Mouse (Mus musculus): ENCODE measurements at regions not wholly inside any gene's neighbourhood (a gene's known extent, or its start where the extent isn't known, plus 50 kb on each side); places are given as distances from the start of the nearest gene placed in this dataset.

- DNase-seq (ENCODE audit: extremely low read depth, low read depth, low spot score), result peak; percentile 83
Measured at GRCm38 (mm10) chr8:56231930-56232329, 62.5 kb upstream of the Hpgd start.

GRCm38 (mm10) chr8:56232552-56232951, 61.8 kb upstream of the Hpgd start:
- Histone ChIP-seq H3K27ac (replicated peaks; ENCODE audit: insufficient read depth, low read depth, low read length) (peak overlapping the region; percentile 97), H3K36me3 (ENCODE audit: control insufficient read depth, insufficient read depth, low read length) (no peaks in the 10 kb centered on the region), H3K4me3 (ENCODE audit: insufficient read depth, low read depth, low read length) (no peak overlapping the region), H3K4me1 (ENCODE audit: control insufficient read depth, insufficient read depth, low read length) (peaks cover 19% of the 10 kb centered on the region), H3K27me3 (ENCODE audit: control insufficient read depth, insufficient read depth, low read length) (no peaks in the 10 kb centered on the region), H3K79me2 (ENCODE audit: control insufficient read depth, insufficient read depth, low read length) (no peaks in the 10 kb centered on the region), H3K9ac (ENCODE audit: low read depth, low read length) (peak overlapping the region; percentile 61)
- 16% methylated on average over 3 of the region's 3 CpGs for WGBS
- DNase-seq (ENCODE audit: extremely low read depth, low read depth, low spot score), result peak; percentile 98
- TF ChIP-seq CTCF (IDR thresholded peaks at IDR 0.05; ENCODE audit: low read depth, low read length) (no peak), POLR2A (IDR thresholded peaks at IDR 0.05; ENCODE audit: extremely low read depth, insufficient read depth, low read length) (no peak)

More at GRCm38 (mm10) chr8:56231930-56232329, 62.5 kb upstream of the Hpgd start:
- 21% methylated on average over 3 of the region's 3 CpGs for WGBS
- TF ChIP-seq CTCF (IDR thresholded peaks at IDR 0.05; ENCODE audit: low read depth, low read length), result peak; percentile 30
- no peak for TF ChIP-seq POLR2A (IDR thresholded peaks at IDR 0.05; ENCODE audit: extremely low read depth, insufficient read depth, low read length)
- H3K36me3 ChIP-seq (ENCODE audit: control insufficient read depth, insufficient read depth, low read length), result no peaks in the 10 kb centered on the region
- H3K9ac ChIP-seq (ENCODE audit: low read depth, low read length), result no peak overlapping the region
- H3K27ac ChIP-seq (replicated peaks; ENCODE audit: insufficient read depth, low read depth, low read length), result peak overlapping the region; percentile 97
- H3K79me2 ChIP-seq (ENCODE audit: control insufficient read depth, insufficient read depth, low read length), result no peaks in the 10 kb centered on the region
- H3K4me1 ChIP-seq (ENCODE audit: control insufficient read depth, insufficient read depth, low read length), result peaks cover 22% of the 10 kb centered on the region
- H3K4me3 ChIP-seq (ENCODE audit: insufficient read depth, low read depth, low read length), result no peak overlapping the region
- H3K27me3 ChIP-seq (ENCODE audit: control insufficient read depth, insufficient read depth, low read length), result no peaks in the 10 kb centered on the region

- DNase-seq (ENCODE audit: extremely low read depth, low read depth, low spot score), result peak; percentile 87
- no peak overlapping the region for H3K9ac ChIP-seq (ENCODE audit: low read depth, low read length)
- WGBS, result 25% methylated on average over 5 of the region's 5 CpGs
- H3K4me1 ChIP-seq (ENCODE audit: control insufficient read depth, insufficient read depth, low read length), result peaks cover 18% of the 10 kb centered on the region
- H3K4me3 ChIP-seq (ENCODE audit: insufficient read depth, low read depth, low read length), result no peak overlapping the region
- H3K27ac ChIP-seq (replicated peaks; ENCODE audit: insufficient read depth, low read depth, low read length), result no peak overlapping the region
- H3K36me3 ChIP-seq (ENCODE audit: control insufficient read depth, insufficient read depth, low read length), result no peaks in the 10 kb centered on the region
- TF ChIP-seq POLR2A (IDR thresholded peaks at IDR 0.05; ENCODE audit: extremely low read depth, insufficient read depth, low read length) (no peak), CTCF (IDR thresholded peaks at IDR 0.05; ENCODE audit: low read depth, low read length) (no peak)
- no peaks in the 10 kb centered on the region for H3K79me2 ChIP-seq (ENCODE audit: control insufficient read depth, insufficient read depth, low read length)
- H3K27me3 ChIP-seq (ENCODE audit: control insufficient read depth, insufficient read depth, low read length), result no peaks in the 10 kb centered on the region
Measured at GRCm38 (mm10) chr8:56233816-56234215, 60.6 kb upstream of the Hpgd start.

- TF ChIP-seq POLR2A (IDR thresholded peaks at IDR 0.05; ENCODE audit: extremely low read depth, insufficient read depth, low read length) (no peak), CTCF (IDR thresholded peaks at IDR 0.05; ENCODE audit: low read depth, low read length) (no peak)
- Histone ChIP-seq H3K27ac (replicated peaks; ENCODE audit: insufficient read depth, low read depth, low read length) (peak overlapping the region; percentile 20), H3K4me1 (ENCODE audit: control insufficient read depth, insufficient read depth, low read length) (peaks cover 18% of the 10 kb centered on the region), H3K4me3 (ENCODE audit: insufficient read depth, low read depth, low read length) (no peak overlapping the region), H3K36me3 (ENCODE audit: control insufficient read depth, insufficient read depth, low read length) (no peaks in the 10 kb centered on the region), H3K9ac (ENCODE audit: low read depth, low read length) (no peak overlapping the region), H3K79me2 (ENCODE audit: control insufficient read depth, insufficient read depth, low read length) (no peaks in the 10 kb centered on the region), H3K27me3 (ENCODE audit: control insufficient read depth, insufficient read depth, low read length) (no peaks in the 10 kb centered on the region)
- no peak for DNase-seq (ENCODE audit: extremely low read depth, low read depth, low spot score)
- WGBS, result 98% methylated on average over 2 of the region's 2 CpGs
Measured at GRCm38 (mm10) chr8:56234238-56234637, 60.1 kb upstream of the Hpgd start.

GRCm38 (mm10) chr8:56243330-56243729, 51.1 kb upstream of the Hpgd start:
- no peak overlapping the region for H3K9ac ChIP-seq (ENCODE audit: low read depth, low read length)
- no peak overlapping the region for H3K4me3 ChIP-seq (ENCODE audit: insufficient read depth, low read depth, low read length)
- no peak for TF ChIP-seq CTCF (IDR thresholded peaks at IDR 0.05; ENCODE audit: low read depth, low read length)
- TF ChIP-seq POLR2A (IDR thresholded peaks at IDR 0.05; ENCODE audit: extremely low read depth, insufficient read depth, low read length), result no peak
- no peak overlapping the region for H3K27ac ChIP-seq (replicated peaks; ENCODE audit: insufficient read depth, low read depth, low read length)
- DNase-seq (ENCODE audit: extremely low read depth, low read depth, low spot score), result no peak
- H3K79me2 ChIP-seq (ENCODE audit: control insufficient read depth, insufficient read depth, low read length), result no peaks in the 10 kb centered on the region
- peaks cover 2% of the 10 kb centered on the region; the same call in 1 of the 2 replicates for H3K4me1 ChIP-seq (ENCODE audit: control insufficient read depth, insufficient read depth, low read length)
- 91% methylated on average over 3 of the region's 3 CpGs for WGBS
- H3K27me3 ChIP-seq (ENCODE audit: control insufficient read depth, insufficient read depth, low read length), result no peaks in the 10 kb centered on the region
- no peaks in the 10 kb centered on the region for H3K36me3 ChIP-seq (ENCODE audit: control insufficient read depth, insufficient read depth, low read length)
